ENCODE assay signal across 16 mouse cellular contexts in genomic region chr1:88406078-88406806, GRCm38 (mm10). TPM values are rescaled to one million over a fixed set of nuclear protein-coding genes. Genes with fewer than 3 reads are reported as not detected.
DNase-seq lines count a peak whose midpoint lies in the region; ATAC-seq and TF ChIP-seq lines count a peak whose summit lies in the region.
"Had no signal": no experiment of that assay in that cellular context is flagged by ENCODE, and none has a peak within 500 bp of the region (broad histone marks: within the 10 kb centered on the region; RNA-seq: fewer than 3 reads in every experiment).

No protein-coding gene starts in this region.

- H3K4me2 ChIP-seq in forebrain, embryonic 14.5 days (ENCODE audit: low read length), result no peak overlapping the region
- H3K4me2 ChIP-seq in forebrain, embryonic 12.5 days, result no peak overlapping the region
- H3K4me2 ChIP-seq in neural tube, embryonic 12.5 days (replicated peaks), result no peak overlapping the region
- H3K4me2 ChIP-seq in liver, postnatal 0 days (ENCODE audit: low read depth, low read length), result peak overlapping the region; percentile 64; the same call in 1 of the 2 replicates
- no peak overlapping the region for H3K4me2 ChIP-seq in lung, postnatal 0 days (replicated peaks; ENCODE audit: low read depth, low read length)

- no peaks in the 10 kb centered on the region for H3K4me1 ChIP-seq in forebrain, embryonic 14.5 days (ENCODE audit: control insufficient read depth, insufficient read depth, low read length)
- H3K4me1 ChIP-seq in forebrain, embryonic 12.5 days, result peaks cover 10% of the 10 kb centered on the region
- H3K4me1 ChIP-seq in neural tube, embryonic 12.5 days, result 0 out of 2 replicates have a peak, but pooled peaks cover 6% of the 10 kb centered on the region
- H3K4me1 ChIP-seq in liver, postnatal 0 days (ENCODE audit: insufficient read depth), result peaks cover 11% of the 10 kb centered on the region
- no peaks in the 10 kb centered on the region for H3K4me1 ChIP-seq in lung, postnatal 0 days (ENCODE audit: insufficient read depth, low read depth, low read length)

- WGBS in forebrain, embryonic 14.5 days, result 47% methylated on average over 12 of the region's 12 CpGs
- 49% methylated on average over 12 of the region's 12 CpGs for WGBS in forebrain, embryonic 12.5 days
- WGBS in neural tube, embryonic 12.5 days, result 50% methylated on average over 12 of the region's 12 CpGs
- 50% methylated on average over 12 of the region's 12 CpGs for WGBS in liver, postnatal 0 days (ENCODE audit: insufficient replicate concordance)
- WGBS in lung, postnatal 0 days, result 46% methylated on average over 12 of the region's 12 CpGs

- DNase-seq in forebrain, embryonic 14.5 days (ENCODE audit: low spot score), result peak; percentile 37
- DNase-seq in neural tube, embryonic 10.5 days (ENCODE audit: extremely low spot score, low spot score), result no peak
- peak; percentile 18 for DNase-seq in liver, postnatal 0 days
- DNase-seq in ovary, adult 18-20 months (ENCODE audit: low spot score), result no peak
- DNase-seq in lung, postnatal 0 days (ENCODE audit: low spot score), result no peak
- DNase-seq in right cerebral cortex, postnatal 10 days (ENCODE audit: low spot score in 2 of 2), result no peak
- DNase-seq: cerebellum, postnatal 25 days; heart, postnatal 10 days; lung, postnatal 36 days had no signal

- H3K9me3 ChIP-seq in forebrain, embryonic 14.5 days (replicated peaks; ENCODE audit: control insufficient read depth, low read length), result no peaks in the 10 kb centered on the region
- H3K9me3 ChIP-seq in forebrain, embryonic 12.5 days, result no peaks in the 10 kb centered on the region
- no peaks in the 10 kb centered on the region for H3K9me3 ChIP-seq in neural tube, embryonic 12.5 days
- H3K9me3 ChIP-seq in liver, postnatal 0 days (ENCODE audit: low read length), result no peaks in the 10 kb centered on the region
- no peaks in the 10 kb centered on the region for H3K9me3 ChIP-seq in lung, postnatal 0 days (ENCODE audit: low read length)
- H3K9me3 ChIP-seq: G1E had no signal

- H3K27ac ChIP-seq in forebrain, embryonic 14.5 days (ENCODE audit: low read depth, low read length), result 0 out of 2 replicates have a peak overlapping the region, but pooled peaks have one; percentile 27
- no peak overlapping the region for H3K27ac ChIP-seq in forebrain, embryonic 12.5 days
- H3K27ac ChIP-seq in neural tube, embryonic 12.5 days, result no peak overlapping the region
- H3K27ac ChIP-seq in liver, postnatal 0 days (ENCODE audit: low read depth), result peak overlapping the region; percentile 92
- H3K27ac ChIP-seq in lung, postnatal 0 days (ENCODE audit: low read length), result no peak overlapping the region
- H3K27ac ChIP-seq: layer of hippocampus, adult 2 months had no signal

- TF ChIP-seq CTCF in liver, postnatal 0 days (IDR thresholded peaks at IDR 0.05; ENCODE audit: low read depth), result no peak
- TF ChIP-seq CTCF in lung, postnatal 0 days (IDR thresholded peaks at IDR 0.05), result no peak

- no peak for ATAC-seq in forebrain, embryonic 14.5 days
- ATAC-seq in forebrain, embryonic 12.5 days (ENCODE audit: low FRiP score), result no peak
- peak; percentile 37; the same call in 1 of the 2 replicates for ATAC-seq in neural tube, embryonic 12.5 days (ENCODE audit: low FRiP score, low read depth)
- peak; percentile 81 for ATAC-seq in liver, postnatal 0 days
- no peak for ATAC-seq in lung, postnatal 0 days

- H3K36me3 ChIP-seq in forebrain, embryonic 14.5 days (ENCODE audit: control insufficient read depth, insufficient read depth, low read length), result no peaks in the 10 kb centered on the region
- H3K36me3 ChIP-seq in forebrain, embryonic 12.5 days (replicated peaks), result no peaks in the 10 kb centered on the region
- no peaks in the 10 kb centered on the region for H3K36me3 ChIP-seq in neural tube, embryonic 12.5 days
- 0 out of 2 replicates have a peak, but pooled peaks cover 2% of the 10 kb centered on the region for H3K36me3 ChIP-seq in liver, postnatal 0 days (replicated peaks; ENCODE audit: insufficient read depth, low read length)
- no peaks in the 10 kb centered on the region for H3K36me3 ChIP-seq in lung, postnatal 0 days (ENCODE audit: insufficient read depth, low read length)
- H3K36me3 ChIP-seq: G1E had no signal

- TF ChIP-seq EP300 in liver, postnatal 0 days (IDR thresholded peaks at IDR 0.05; ENCODE audit: low read depth), result no peak
- no peak for TF ChIP-seq EP300 in lung, postnatal 0 days (IDR thresholded peaks at IDR 0.05)

- no peak overlapping the region for H3K9ac ChIP-seq in forebrain, embryonic 14.5 days (ENCODE audit: low read length)
- H3K9ac ChIP-seq in forebrain, embryonic 12.5 days, result no peak overlapping the region
- H3K9ac ChIP-seq in neural tube, embryonic 12.5 days, result no peak overlapping the region
- H3K9ac ChIP-seq in liver, postnatal 0 days (replicated peaks), result no peak overlapping the region
- H3K9ac ChIP-seq in lung, postnatal 0 days (replicated peaks; ENCODE audit: low read depth), result no peak overlapping the region

- no peaks in the 10 kb centered on the region for H3K27me3 ChIP-seq in forebrain, embryonic 14.5 days (replicated peaks; ENCODE audit: control insufficient read depth, insufficient read depth, low read length)
- H3K27me3 ChIP-seq in forebrain, embryonic 12.5 days, result 0 out of 2 replicates have a peak, but pooled peaks cover 4% of the 10 kb centered on the region
- H3K27me3 ChIP-seq in neural tube, embryonic 12.5 days (replicated peaks), result no peaks in the 10 kb centered on the region
- H3K27me3 ChIP-seq in liver, postnatal 0 days (ENCODE audit: insufficient read depth, low read length), result no peaks in the 10 kb centered on the region
- H3K27me3 ChIP-seq in lung, postnatal 0 days (replicated peaks; ENCODE audit: insufficient read depth, low read length), result no peaks in the 10 kb centered on the region

- no peak overlapping the region for H3K4me3 ChIP-seq in forebrain, embryonic 14.5 days (ENCODE audit: low read depth, low read length)
- H3K4me3 ChIP-seq in forebrain, embryonic 12.5 days (replicated peaks), result no peak overlapping the region
- H3K4me3 ChIP-seq in neural tube, embryonic 12.5 days, result no peak overlapping the region
- no peak overlapping the region for H3K4me3 ChIP-seq in liver, postnatal 0 days (ENCODE audit: low read depth, low read length)
- no peak overlapping the region for H3K4me3 ChIP-seq in lung, postnatal 0 days (ENCODE audit: low read depth, low read length)
- H3K4me3 ChIP-seq: layer of hippocampus, adult 2 months had no signal

RNA-seq across cellular contexts. Expression of gene Spp2, which starts 0.5 kb away (rescaled TPM):
- polyA plus RNA-seq in forebrain, embryonic 14.5 days (2014; fragmentation: Nextera tagmentation; extraction: Ambion mirVana), result 0.32 and 0.38 TPM in 2 replicates
- not detected in 2 replicates for polyA plus RNA-seq in forebrain, embryonic 12.5 days (2016; fragmentation: Nextera tagmentation; extraction: Ambion mirVana)
- not detected in 2 replicates for polyA plus RNA-seq in neural tube, embryonic 12.5 days (2016; fragmentation: Nextera tagmentation; extraction: Ambion mirVana)
- polyA plus RNA-seq in liver, postnatal 0 days (2015; fragmentation: Nextera tagmentation; extraction: Ambion mirVana), result 738 and 756 TPM in 2 replicates
- not detected in 2 replicates for polyA plus RNA-seq in lung, postnatal 0 days (2015; fragmentation: Nextera tagmentation; extraction: Ambion mirVana)
- polyA plus RNA-seq: erythroblast, embryonic 14.5 days; G1E; gonadal fat pad, adult 2 months; small intestine, adult 2 months had no signal

Comparison
In these comparisons a context has a peak if more than half of its experiments do, and no peak if none do; other contexts are left out.
1. H3K27ac ChIP-seq: peak in forebrain, embryonic 14.5 days (single experiment) and liver, postnatal 0 days (single experiment); none in forebrain, embryonic 12.5 days (single experiment), neural tube, embryonic 12.5 days (single experiment) and lung, postnatal 0 days (single experiment).
2. ATAC-seq: peak in neural tube, embryonic 12.5 days (single experiment) and liver, postnatal 0 days (single experiment); none in forebrain, embryonic 14.5 days (single experiment), forebrain, embryonic 12.5 days (single experiment) and lung, postnatal 0 days (single experiment).
3. DNase-seq: peak in forebrain, embryonic 14.5 days (single experiment) and liver, postnatal 0 days (single experiment); none in neural tube, embryonic 10.5 days (single experiment), ovary, adult 18-20 months (single experiment), lung, postnatal 0 days (single experiment) and right cerebral cortex, postnatal 10 days (0 of 2).
4. RNA of gene Spp2, which starts 0.5 kb away (polyA plus RNA-seq): 738 to 756 TPM in liver, postnatal 0 days; 0.32 to 0.38 TPM in forebrain, embryonic 14.5 days, not detected in forebrain, embryonic 12.5 days, not detected in neural tube, embryonic 12.5 days and not detected in lung, postnatal 0 days; every median in the first group is over 100 times any median in the second.